Mouse (Mus musculus) hindbrain, embryonic 16.5 days (tissue): ENCODE measurements at regions not wholly inside any gene's neighbourhood (a gene's known extent, or its start where the extent isn't known, plus 50 kb on each side); places are given as distances from the start of the nearest gene placed in this dataset.
A peak's percentile ranks its signal among the peaks of the same experiment; 100 is the strongest.

ENCODE experiments used
- ATAC-seq: fragments of 200-750 bp; cut with Nextera tagmentation; 2 replicates; pipeline ENCODE4 v1.8.0; 2017; ENCODE audit warnings: moderate TSS enrichment, moderate library complexity
- H3K27ac ChIP-seq: fragments of 300-500 bp; sonication (generic); 2 replicates; pipeline ENCODE4 v1.5.1; 2014; ENCODE audit warnings: low read depth, mild to moderate bottlenecking, control low read depth, low read length, moderate library complexity
- H3K27me3 ChIP-seq: fragments of 300-500 bp; sonication (generic); replicated peaks from 2 replicates; pipeline ENCODE4 v1.6.1; 2014; ENCODE audit warnings: low read length; ENCODE audit not compliant: control insufficient read depth, insufficient read depth
- H3K36me3 ChIP-seq: fragments of 300-500 bp; sonication (generic); 2 replicates; pipeline ENCODE4 v1.6.1; 2014; ENCODE audit warnings: mild to moderate bottlenecking, low read length, moderate library complexity, mixed read lengths; ENCODE audit not compliant: control insufficient read depth, insufficient read depth
- H3K4me1 ChIP-seq: fragments of 300-500 bp; sonication (generic); 2 replicates; pipeline ENCODE4 v1.6.1; 2014; ENCODE audit warnings: low read depth, low read length; ENCODE audit not compliant: control insufficient read depth, insufficient read depth
- H3K4me2 ChIP-seq: fragments of 300-500 bp; sonication (generic); 2 replicates; pipeline ENCODE4 v1.6.1; 2014; ENCODE audit warnings: mild to moderate bottlenecking, low read length, control low read depth, moderate library complexity
- H3K4me3 ChIP-seq: fragments of 300-500 bp; sonication (generic); 2 replicates; pipeline ENCODE4 v1.5.1; 2014; ENCODE audit warnings: mild to moderate bottlenecking, low read length, control low read depth, moderate library complexity
- H3K9ac ChIP-seq: fragments of 300-500 bp; sonication (generic); 2 replicates; pipeline ENCODE4 v1.6.1; 2014; ENCODE audit warnings: low read depth, mild to moderate bottlenecking, control low read depth, low read length, moderate library complexity
- H3K9me3 ChIP-seq: fragments of 300-500 bp; sonication (generic); 2 replicates; pipeline ENCODE4 v1.6.1; 2014; ENCODE audit warnings: mild to moderate bottlenecking, low read length, moderate library complexity; ENCODE audit not compliant: control insufficient read depth
- WGBS: fragments of 180-500 bp; shearing (Covaris S2); extraction: QIAGEN DNeasy Blood & Tissue Kit; methylation state at CpG from one replicate; pipeline ENCODE4 v1.1.7; 2014; 5-methylcytosine and 5-hydroxymethylcytosine counted together

GRCm38 (mm10) chr1:69277428-69277827 is 169.6 kb upstream of the Erbb4 start:
- Histone ChIP-seq H3K27ac (no peak overlapping the region), H3K27me3 (no peaks in the 10 kb centered on the region), H3K4me2 (no peak overlapping the region), H3K9ac (no peak overlapping the region), H3K9me3 (no peaks in the 10 kb centered on the region), H3K4me1 (no peaks in the 10 kb centered on the region), H3K4me3 (no peak overlapping the region), H3K36me3 (no peaks in the 10 kb centered on the region)
- no peak for ATAC-seq
- 80% methylated on average over 4 of the region's 4 CpGs for WGBS

DNA sequence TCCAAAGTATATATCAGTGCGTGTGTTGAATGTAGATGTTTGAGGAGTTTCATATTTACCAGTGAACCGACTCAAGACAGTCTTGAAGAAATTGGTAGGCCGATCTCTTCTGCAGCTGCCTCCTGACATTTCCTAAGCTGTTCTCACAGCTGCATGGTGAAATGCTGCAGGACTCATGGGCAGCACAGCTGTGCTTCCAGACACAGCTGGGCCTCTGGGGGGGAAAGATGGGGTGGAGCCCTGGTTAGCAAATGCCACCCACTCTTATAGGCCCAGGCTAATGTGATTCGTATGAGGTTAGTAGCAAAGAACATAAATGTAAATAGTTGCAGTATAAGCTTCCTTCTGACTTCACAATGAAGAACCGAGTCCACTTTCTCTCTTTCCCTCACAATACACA is 139.8 kb upstream of the Erbb4 start:
- H3K4me1 ChIP-seq = no peaks in the 10 kb centered on the region
- no peak overlapping the region for H3K9ac ChIP-seq
- ATAC-seq = no peak
- no peak overlapping the region for H3K4me2 ChIP-seq
- 76% methylated on average over 5 of the region's 5 CpGs for WGBS
- no peaks in the 10 kb centered on the region for H3K36me3 ChIP-seq
- no peaks in the 10 kb centered on the region for H3K27me3 ChIP-seq
- no peak overlapping the region for H3K4me3 ChIP-seq
- H3K27ac ChIP-seq = no peak overlapping the region
- H3K9me3 ChIP-seq = no peaks in the 10 kb centered on the region

DNA sequence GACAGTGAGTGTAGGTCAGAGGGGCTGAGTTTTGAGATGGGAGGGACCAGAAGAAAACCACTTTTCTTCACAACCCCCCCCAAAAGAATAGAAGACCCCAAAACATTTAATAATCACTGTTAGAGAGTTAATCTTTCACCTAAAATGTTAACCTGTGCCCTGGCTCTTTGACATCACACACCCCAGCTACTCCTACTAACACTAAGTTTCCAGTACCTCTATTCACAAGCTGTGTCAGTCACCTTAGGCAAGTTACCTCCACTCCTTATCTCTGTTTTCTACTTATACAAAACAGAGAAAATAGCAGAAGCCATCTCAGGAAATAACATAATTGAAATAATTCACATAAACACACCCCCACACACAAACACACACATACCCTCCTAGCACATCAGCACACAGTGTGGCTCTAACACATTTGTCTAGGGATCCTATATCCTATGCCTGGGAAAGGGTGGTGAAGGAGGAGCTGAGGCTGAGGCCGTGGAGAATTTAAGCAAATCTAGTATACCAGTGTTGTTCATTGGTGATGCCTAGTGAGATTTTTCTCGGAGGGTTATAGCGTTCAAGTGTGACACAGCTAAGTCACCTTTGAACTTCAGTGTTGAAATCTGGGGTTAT is 134.5 kb upstream of the Erbb4 start:
- 86% methylated on average over 3 of the region's 3 CpGs for WGBS
- 0 out of 2 replicates have a peak overlapping the region, but pooled peaks have one; percentile 5 for H3K27ac ChIP-seq
- H3K9ac ChIP-seq = peak overlapping the region; percentile 47
- no peaks in the 10 kb centered on the region for H3K36me3 ChIP-seq
- no peak for ATAC-seq
- H3K4me2 ChIP-seq = peak overlapping the region; percentile 59
- no peaks in the 10 kb centered on the region for H3K9me3 ChIP-seq
- no peaks in the 10 kb centered on the region for H3K27me3 ChIP-seq
- peak overlapping the region; percentile 36 for H3K4me3 ChIP-seq
- H3K4me1 ChIP-seq = peaks cover 2% of the 10 kb centered on the region; the same call in 1 of the 2 replicates

DNA sequence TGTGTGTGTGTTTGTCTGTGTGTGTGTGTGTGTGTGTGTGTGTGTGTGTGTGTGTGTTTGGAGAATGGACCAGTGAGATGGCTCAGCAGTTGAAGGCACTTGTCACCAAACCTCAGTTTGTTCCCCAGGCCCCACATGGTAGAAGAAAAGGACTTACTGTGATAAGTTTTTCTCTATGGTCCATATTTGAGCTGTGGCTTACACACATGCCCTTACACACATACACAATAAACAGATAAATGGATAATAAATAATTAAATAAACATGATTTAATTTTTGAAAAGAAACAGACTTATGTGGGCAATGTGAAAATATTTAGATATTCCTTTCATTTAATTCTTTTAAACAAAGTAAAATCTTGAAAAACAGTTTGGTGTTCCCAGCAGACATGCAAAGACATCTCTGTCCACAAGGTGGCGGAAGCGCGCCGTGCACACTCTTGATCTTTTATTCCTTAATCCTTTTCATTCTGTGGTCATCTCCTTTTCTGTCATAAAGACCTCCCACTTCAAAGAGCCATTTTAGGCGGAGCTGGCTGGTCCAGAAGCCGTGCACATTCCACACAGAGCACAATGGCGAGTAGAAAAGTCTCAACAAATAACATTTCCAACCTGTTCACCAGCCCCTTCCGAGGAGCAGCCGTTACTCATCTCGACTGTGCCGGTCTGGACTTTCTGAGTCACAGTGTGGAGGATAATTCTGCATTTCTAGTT is 133.8 kb upstream of the Erbb4 start:
- Histone ChIP-seq H3K9ac (peak overlapping the region; percentile 47), H3K9me3 (no peaks in the 10 kb centered on the region), H3K27me3 (no peaks in the 10 kb centered on the region), H3K4me1 (peaks cover 2% of the 10 kb centered on the region; the same call in 1 of the 2 replicates), H3K4me3 (peak overlapping the region; percentile 36), H3K36me3 (no peaks in the 10 kb centered on the region), H3K27ac (0 out of 2 replicates have a peak overlapping the region, but pooled peaks have one; percentile 5), H3K4me2 (peak overlapping the region; percentile 59)
- 13% methylated on average over 11 of the region's 11 CpGs for WGBS
- peak; percentile 96 for ATAC-seq

- no peak overlapping the region for H3K4me2 ChIP-seq
- no peaks in the 10 kb centered on the region for H3K4me1 ChIP-seq
- H3K9me3 ChIP-seq = no peaks in the 10 kb centered on the region
- no peak overlapping the region for H3K27ac ChIP-seq
- ATAC-seq = no peak
- no peak overlapping the region for H3K9ac ChIP-seq
- no peaks in the 10 kb centered on the region for H3K27me3 ChIP-seq
- H3K36me3 ChIP-seq = no peaks in the 10 kb centered on the region
- H3K4me3 ChIP-seq = no peak overlapping the region
Observed at GRCm38 (mm10) chr1:69227864-69228263, 120.0 kb upstream of the Erbb4 start.

- Histone ChIP-seq H3K9me3 (no peaks in the 10 kb centered on the region), H3K27ac (no peak overlapping the region), H3K4me3 (no peak overlapping the region), H3K36me3 (no peaks in the 10 kb centered on the region), H3K27me3 (no peaks in the 10 kb centered on the region), H3K4me1 (no peaks in the 10 kb centered on the region), H3K9ac (no peak overlapping the region), H3K4me2 (no peak overlapping the region)
- WGBS = 91% methylated on average over 1 of the region's 1 CpGs
- ATAC-seq = no peak
Observed at GRCm38 (mm10) chr1:69212896-69213500, 105.1 kb upstream of the Erbb4 start.

GRCm38 (mm10) chr1:69202745-69203144 is 94.9 kb upstream of the Erbb4 start:
- Histone ChIP-seq H3K27me3 (no peaks in the 10 kb centered on the region), H3K4me3 (no peak overlapping the region), H3K9me3 (no peaks in the 10 kb centered on the region), H3K9ac (no peak overlapping the region), H3K36me3 (no peaks in the 10 kb centered on the region), H3K4me1 (no peaks in the 10 kb centered on the region), H3K27ac (no peak overlapping the region), H3K4me2 (no peak overlapping the region)
- ATAC-seq = no peak
- WGBS = 71% methylated on average over 2 of the region's 2 CpGs

DNA sequence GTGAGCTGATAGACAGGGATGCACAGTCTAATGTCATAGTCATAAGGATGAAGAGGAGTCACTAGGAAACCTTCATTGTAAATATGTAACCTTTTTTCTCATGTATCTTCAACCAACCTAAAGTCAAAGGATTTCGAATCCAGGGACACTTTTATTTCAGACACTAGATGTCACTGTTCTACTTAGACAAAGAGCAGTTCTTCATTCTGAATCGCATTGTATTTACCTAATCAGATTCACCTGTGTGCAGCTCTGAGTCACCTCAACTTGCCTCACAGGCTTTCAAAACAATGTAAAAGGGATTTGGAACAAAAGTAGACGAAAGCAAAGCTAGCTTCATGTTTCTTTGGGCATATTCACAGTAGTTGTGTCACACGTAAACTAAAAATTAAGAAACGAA is 57.3 kb upstream of the Erbb4 start:
- no peak for ATAC-seq
- Histone ChIP-seq H3K4me3 (no peak overlapping the region), H3K4me1 (no peaks in the 10 kb centered on the region), H3K36me3 (no peaks in the 10 kb centered on the region), H3K9me3 (no peaks in the 10 kb centered on the region), H3K9ac (no peak overlapping the region), H3K4me2 (no peak overlapping the region), H3K27ac (no peak overlapping the region), H3K27me3 (no peaks in the 10 kb centered on the region)
- 53% methylated on average over 5 of the region's 5 CpGs for WGBS
